Mouse (Mus musculus) MN1 (cell line): ENCODE measurements around the gene Olfr1295.

Experiments
- DNase-seq: peaks from one replicate; pipeline ENCODE4 v3.0.0-alpha.2; 2016; ENCODE audit warnings: low spot score

Olfr1295 gene

DNA sequence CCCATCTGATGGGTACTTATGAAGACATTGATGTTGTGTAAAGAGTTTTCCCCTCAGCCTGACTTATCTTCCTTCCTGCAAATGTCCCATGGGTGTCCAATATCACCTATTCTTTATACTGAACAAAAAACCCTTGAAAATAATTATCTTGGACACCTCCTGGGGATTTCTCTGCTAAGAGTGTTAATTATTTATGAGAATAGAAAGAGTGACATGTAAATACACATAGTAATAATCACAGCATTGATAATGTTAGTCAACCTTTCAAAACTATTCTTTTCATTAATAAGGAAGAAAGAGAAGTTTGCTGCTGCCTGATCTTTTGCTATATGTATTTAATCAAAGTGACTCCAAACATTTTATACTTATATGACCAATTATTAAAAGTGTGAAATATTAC, at the start of gene Olfr1295:
TSS of gene Olfr1295 (minus strand) at position 101 of the 400 bp plus-strand sequence.
- no peak for DNase-seq

DNA sequence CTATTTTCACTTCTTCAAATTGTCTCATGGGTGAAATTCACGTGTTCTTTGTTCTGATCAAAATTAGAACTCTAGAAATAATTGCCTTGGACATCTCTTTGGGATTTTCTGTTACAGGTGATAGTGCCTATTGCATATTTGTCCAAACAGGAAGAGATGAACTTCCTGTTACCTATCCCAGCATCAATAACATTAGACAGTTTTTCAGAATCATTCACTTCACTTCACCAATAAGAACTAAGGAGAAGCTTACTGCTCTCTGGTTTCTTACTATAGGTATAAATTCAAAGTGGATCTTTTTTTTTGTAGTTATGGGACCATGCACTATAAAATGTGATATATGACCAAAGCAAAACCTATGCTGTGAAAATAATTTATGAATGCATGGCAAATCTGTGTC, 29.3 kb downstream of the Olfr1295 start, which contains the start of gene Olfr1294:
TSS of gene Olfr1294 (minus strand) at position 101 of the 400 bp plus-strand sequence.
- no peak for DNase-seq

DNA sequence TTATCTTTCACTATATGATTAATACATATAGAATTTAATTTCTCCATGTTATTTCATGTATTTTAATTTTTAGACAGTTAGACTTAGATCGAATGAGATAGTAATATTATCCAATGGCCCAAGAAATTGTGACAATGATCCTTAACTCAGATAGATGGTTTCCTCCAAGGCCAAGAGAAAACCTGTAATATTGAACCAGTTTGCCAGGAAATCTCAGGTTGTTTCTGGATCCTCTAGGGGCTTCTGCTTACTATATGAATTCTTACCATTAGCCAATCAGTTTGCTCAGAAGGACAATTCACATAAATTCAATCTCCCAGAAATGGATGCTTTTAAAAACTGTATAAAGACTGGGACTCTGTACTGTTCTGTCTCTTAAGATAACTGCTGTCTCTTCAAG, 44.6 kb downstream of the Olfr1295 start, which contains the start of gene Olfr1293-ps:
TSS of gene Olfr1293-ps (plus strand) at position 301 of the 400 bp plus-strand sequence.
- DNase-seq, result no peak

DNA sequence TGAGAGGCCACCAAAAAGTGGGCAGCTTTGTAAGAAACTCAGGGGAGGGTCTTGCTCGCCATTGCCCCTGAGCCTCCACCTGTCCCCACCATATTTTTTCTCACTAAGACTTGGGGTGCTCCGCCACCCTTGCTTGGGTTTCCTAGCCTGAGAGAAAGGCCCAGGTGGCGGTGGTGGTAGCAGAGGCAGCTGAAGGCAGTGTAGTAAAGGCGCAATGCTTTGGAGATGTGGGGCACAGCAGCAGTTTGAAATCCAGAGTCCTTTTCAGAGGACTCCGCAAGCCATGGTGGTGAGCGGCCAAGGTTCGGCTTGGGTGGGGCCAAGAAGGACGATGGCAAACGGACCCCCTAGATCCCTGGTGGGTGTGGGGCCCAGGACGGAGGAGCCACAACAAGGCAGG, 52.0 kb downstream of the Olfr1295 start:
- DNase-seq, result no peak
